ENCODE assay signal across 9 mouse cellular contexts in genomic region chr4:134292067-134292466, GRCm38 (mm10). TPM values are rescaled to one million over a fixed set of nuclear protein-coding genes. Genes with fewer than 3 reads are reported as not detected.
DNase-seq lines count a peak whose midpoint lies in the region; ATAC-seq lines count a peak whose summit lies in the region.
"Had no signal": no experiment of that assay in that cellular context is flagged by ENCODE, and none has a peak within 500 bp of the region (broad histone marks: within the 10 kb centered on the region; RNA-seq: fewer than 3 reads in every experiment).

No protein-coding gene starts in this region.

- 19% methylated on average over 7 of the region's 7 CpGs for WGBS in kidney, embryonic 16.5 days
- WGBS in heart, embryonic 15.5 days, result 24% methylated on average over 7 of the region's 7 CpGs
- WGBS in neural tube, embryonic 11.5 days, result 23% methylated on average over 7 of the region's 7 CpGs

- no peak overlapping the region for H3K4me2 ChIP-seq in kidney, embryonic 16.5 days (replicated peaks; ENCODE audit: low read depth, low read length)
- H3K4me2 ChIP-seq in heart, embryonic 15.5 days, result no peak overlapping the region; the same call in 1 of the 2 replicates
- H3K4me2 ChIP-seq in neural tube, embryonic 11.5 days (ENCODE audit: low read depth), result no peak overlapping the region
- H3K4me2 ChIP-seq: neural tube, embryonic 12.5 days had no signal

- no peak overlapping the region for H3K9ac ChIP-seq in kidney, embryonic 16.5 days (replicated peaks; ENCODE audit: low read length)
- no peak overlapping the region for H3K9ac ChIP-seq in heart, embryonic 15.5 days
- no peak overlapping the region for H3K9ac ChIP-seq in neural tube, embryonic 11.5 days (ENCODE audit: low read length)

- DNase-seq in kidney, adult 18-20 months, result peak; percentile 79
- peak; percentile 62 to 89 for DNase-seq in adrenal gland, adult (ENCODE audit: inconsistent age in 2 of 2, low spot score in 1 of 2)
- DNase-seq in embryo, embryonic 10 days (ENCODE audit: low spot score), result peak; percentile 83
- DNase-seq in left cerebral cortex, postnatal 14 days (ENCODE audit: low spot score in 2 of 2), result peak; percentile 41 to 74
- DNase-seq in neural tube, embryonic 11.5 days (ENCODE audit: low spot score), result peak; percentile 84
- peak; percentile 36 to 39 for DNase-seq in thymus, adult 18-20 months

- no peak overlapping the region for H3K27ac ChIP-seq in kidney, embryonic 16.5 days (ENCODE audit: low read length)
- H3K27ac ChIP-seq in heart, embryonic 15.5 days, result peak overlapping the region; percentile 93
- H3K27ac ChIP-seq in neural tube, embryonic 11.5 days (ENCODE audit: low read depth, low read length), result no peak overlapping the region
- H3K27ac ChIP-seq: neural tube, embryonic 12.5 days had no signal

- peaks cover 6% of the 10 kb centered on the region; the same call in 1 of the 2 replicates for H3K27me3 ChIP-seq in kidney, embryonic 16.5 days (ENCODE audit: insufficient read depth, low read length)
- 0 out of 2 replicates have a peak, but pooled peaks cover 5% of the 10 kb centered on the region for H3K27me3 ChIP-seq in heart, embryonic 15.5 days
- no peaks in the 10 kb centered on the region for H3K27me3 ChIP-seq in neural tube, embryonic 11.5 days (ENCODE audit: control insufficient read depth, insufficient read depth, low read length)
- H3K27me3 ChIP-seq: neural tube, embryonic 12.5 days had no signal

- peaks cover 3% of the 10 kb centered on the region; the same call in 1 of the 2 replicates for H3K9me3 ChIP-seq in kidney, embryonic 16.5 days (ENCODE audit: low read length)
- no peaks in the 10 kb centered on the region for H3K9me3 ChIP-seq in heart, embryonic 15.5 days (replicated peaks)
- no peaks in the 10 kb centered on the region for H3K9me3 ChIP-seq in neural tube, embryonic 11.5 days (ENCODE audit: control insufficient read depth, low read length)
- H3K9me3 ChIP-seq: neural tube, embryonic 12.5 days had no signal

- peaks cover 14% of the 10 kb centered on the region for H3K4me1 ChIP-seq in kidney, embryonic 16.5 days (ENCODE audit: insufficient read depth, low read length)
- peaks cover 46% of the 10 kb centered on the region for H3K4me1 ChIP-seq in heart, embryonic 15.5 days (replicated peaks)
- peaks cover 6% of the 10 kb centered on the region for H3K4me1 ChIP-seq in neural tube, embryonic 11.5 days (ENCODE audit: control insufficient read depth, insufficient read depth, low read length)

- intact Hi-C loops in left cerebral cortex, postnatal 14 days (cut with DNase I), result no loop called here

- no peak for ATAC-seq in kidney, embryonic 16.5 days (ENCODE audit: low FRiP score, low TSS enrichment)
- no peak for ATAC-seq in heart, embryonic 15.5 days (replicated peaks; ENCODE audit: insufficient number of reproducible peaks, insufficient read depth, low FRiP score, low read depth)
- no peak for ATAC-seq in neural tube, embryonic 11.5 days (ENCODE audit: insufficient read depth, low FRiP score, low TSS enrichment)

- no peaks in the 10 kb centered on the region for H3K36me3 ChIP-seq in kidney, embryonic 16.5 days (ENCODE audit: insufficient read depth, low read length)
- H3K36me3 ChIP-seq in heart, embryonic 15.5 days, result no peaks in the 10 kb centered on the region
- H3K36me3 ChIP-seq in neural tube, embryonic 11.5 days (ENCODE audit: control insufficient read depth, insufficient read depth, low read length), result no peaks in the 10 kb centered on the region
- H3K36me3 ChIP-seq: neural tube, embryonic 12.5 days had no signal

- H3K4me3 ChIP-seq in kidney, embryonic 16.5 days (ENCODE audit: low read length), result no peak overlapping the region
- no peak overlapping the region for H3K4me3 ChIP-seq in heart, embryonic 15.5 days
- no peak overlapping the region for H3K4me3 ChIP-seq in neural tube, embryonic 11.5 days (ENCODE audit: low read depth, low read length)
- H3K4me3 ChIP-seq: neural tube, embryonic 12.5 days had no signal

RNA-seq across cellular contexts. Expression of gene Pdik1l, which starts 4.4 kb away (rescaled TPM):
- polyA plus RNA-seq in kidney, embryonic 16.5 days (2015; fragmentation: Nextera tagmentation; extraction: Ambion mirVana), result 19.2 and 20.2 TPM in 2 replicates
- polyA plus RNA-seq in heart, embryonic 15.5 days (2015; fragmentation: Nextera tagmentation; extraction: Ambion mirVana), result 11.3 and 14.3 TPM in 2 replicates
- 10 to 100 TPM; 16.1 to 16.4 TPM for total RNA-seq in left cerebral cortex, postnatal 14 days (2021)
- 21.6 and 23.1 TPM in 2 replicates for polyA plus RNA-seq in neural tube, embryonic 11.5 days (2014; fragmentation: Nextera tagmentation; extraction: Ambion mirVana)

RNA-seq across cellular contexts. Expression of gene Trim63, which starts 22.9 kb away (rescaled TPM):
- 3.3 and 4.1 TPM in 2 replicates for polyA plus RNA-seq in kidney, embryonic 16.5 days (2015; fragmentation: Nextera tagmentation; extraction: Ambion mirVana)
- 137 and 156 TPM in 2 replicates for polyA plus RNA-seq in heart, embryonic 15.5 days (2015; fragmentation: Nextera tagmentation; extraction: Ambion mirVana)
- total RNA-seq in left cerebral cortex, postnatal 14 days (2021), result under 1 TPM; 0.40 to 0.86 TPM
- 0.87 and 1.6 TPM in 2 replicates for polyA plus RNA-seq in neural tube, embryonic 11.5 days (2014; fragmentation: Nextera tagmentation; extraction: Ambion mirVana)

RNA-seq across cellular contexts. Expression of gene Grrp1, which starts 38.2 kb away (rescaled TPM):
- 12.2 and 12.8 TPM in 2 replicates for polyA plus RNA-seq in kidney, embryonic 16.5 days (2015; fragmentation: Nextera tagmentation; extraction: Ambion mirVana)
- 5.0 and 5.1 TPM in 2 replicates for polyA plus RNA-seq in heart, embryonic 15.5 days (2015; fragmentation: Nextera tagmentation; extraction: Ambion mirVana)
- 1 to 10 TPM; 3.8 to 4.3 TPM for total RNA-seq in left cerebral cortex, postnatal 14 days (2021)
- 11.1 and 11.8 TPM in 2 replicates for polyA plus RNA-seq in neural tube, embryonic 11.5 days (2014; fragmentation: Nextera tagmentation; extraction: Ambion mirVana)

RNA-seq across cellular contexts. Expression of gene Gm30191, which starts 45.3 kb away (rescaled TPM):
- not detected in 2 replicates for polyA plus RNA-seq in kidney, embryonic 16.5 days (2015; fragmentation: Nextera tagmentation; extraction: Ambion mirVana)
- not detected in 2 replicates for polyA plus RNA-seq in heart, embryonic 15.5 days (2015; fragmentation: Nextera tagmentation; extraction: Ambion mirVana)
- total RNA-seq in left cerebral cortex, postnatal 14 days (2021), result not detected
- not detected in 2 replicates for polyA plus RNA-seq in neural tube, embryonic 11.5 days (2014; fragmentation: Nextera tagmentation; extraction: Ambion mirVana)
- polyA plus RNA-seq: neural tube, embryonic 12.5 days had no signal

RNA-seq across cellular contexts. Expression of gene Zfp593, which starts 46.7 kb away (rescaled TPM):
- polyA plus RNA-seq in kidney, embryonic 16.5 days (2015; fragmentation: Nextera tagmentation; extraction: Ambion mirVana), result 15.0 and 15.8 TPM in 2 replicates
- 7.4 and 9.1 TPM in 2 replicates for polyA plus RNA-seq in heart, embryonic 15.5 days (2015; fragmentation: Nextera tagmentation; extraction: Ambion mirVana)
- 10 to 100 TPM in 1 of 2 experiments, 1 to 10 TPM in 1; 10.0 to 12.5 TPM for total RNA-seq in left cerebral cortex, postnatal 14 days (2021)
- polyA plus RNA-seq in neural tube, embryonic 11.5 days (2014; fragmentation: Nextera tagmentation; extraction: Ambion mirVana), result 18.6 and 19.2 TPM in 2 replicates

Comparison
In these comparisons a context has a peak if more than half of its experiments do, and no peak if none do; other contexts are left out.
1. RNA of gene Trim63, which starts 22.9 kb away (polyA plus RNA-seq): 137 to 156 TPM in heart, embryonic 15.5 days; 3.3 to 4.1 TPM in kidney, embryonic 16.5 days and 0.87 to 1.6 TPM in neural tube, embryonic 11.5 days; every median in the first group is over 10 times any median in the second.
2. Peak in every context shown above with its lines, with median percentiles within 50 percentile points of each other: DNase-seq.